12 mouse cellular contexts compared by ENCODE assay signal in genomic region chr1:135271371-135271770, GRCm38 (mm10). TPM values are rescaled to one million over a fixed set of nuclear protein-coding genes. Genes with fewer than 3 reads are reported as not detected.
"Had no signal": no experiment of that assay in that cellular context is flagged by ENCODE, and none has a peak within 500 bp of the region (broad histone marks: within the 10 kb centered on the region; RNA-seq: fewer than 3 reads in every experiment).

No protein-coding gene starts in this region.

- DNase-seq: kidney, adult 9 months; kidney, postnatal 36 days; layer of hippocampus, adult 9-11 months; lung, adult 2 months; lung, postnatal 36 days; right cerebral cortex, adult 18-20 months; right cerebral cortex, postnatal 4 days; spleen, adult 18-20 months; thymus, postnatal 36 days had no signal

RNA-seq across cellular contexts. Expression of gene Elf3, which starts 13.0 kb away (rescaled TPM):
- total RNA-seq: layer of hippocampus, adult 18-20 months; left cerebral cortex, postnatal 10 days had no signal

RNA-seq across cellular contexts. Expression of gene Lmod1, which starts 53.2 kb away (rescaled TPM):
- total RNA-seq: megakaryocyte progenitor cell, adult 5-6 weeks had no signal
